Mouse (Mus musculus): ENCODE measurements around the gene Pnpla8. TPM values are rescaled to one million over a fixed set of nuclear protein-coding genes. Genes with fewer than 3 reads are reported as not detected.
"Not testable (repeated sequence)": the region's sequence is repeated elsewhere in the genome, so short reads cannot be mapped to it uniquely, and the experiment has no call there.

The Pnpla8 gene
- polyA plus RNA-seq, 1 experiment from 2014 or later: 49.1 TPM

GRCm38 (mm10) chr12:44269311-44269831, 48.2 kb downstream of the Pnpla8 start:
- DNase-seq (ENCODE audit: low spot score): peak; percentile 82

GRCm38 (mm10) chr12:44274125-44274835, 53.1 kb downstream of the Pnpla8 start:
- DNase-seq (ENCODE audit: low spot score): no peak

DNA sequence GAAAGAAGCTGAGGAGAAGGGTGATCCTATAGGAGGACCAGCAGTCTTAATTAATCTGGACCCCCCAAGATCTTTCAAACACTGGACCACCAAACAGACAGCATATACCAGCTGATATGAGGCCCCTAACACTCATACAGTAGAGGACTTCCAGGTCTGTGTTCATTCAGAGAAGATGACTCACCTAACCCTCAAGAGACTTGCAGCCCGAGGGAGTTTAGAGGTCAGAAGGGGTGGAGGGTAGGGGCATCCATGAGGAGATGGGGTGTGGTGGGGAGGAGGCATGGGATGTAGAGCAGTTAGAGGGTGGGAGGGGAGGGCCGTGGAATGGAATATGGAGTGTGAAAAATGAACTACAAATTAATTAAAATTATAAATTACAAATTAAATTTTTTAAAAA, 59.0 kb downstream of the Pnpla8 start:
- not testable (repeated sequence) for DNase-seq (ENCODE audit: low spot score)

DNA sequence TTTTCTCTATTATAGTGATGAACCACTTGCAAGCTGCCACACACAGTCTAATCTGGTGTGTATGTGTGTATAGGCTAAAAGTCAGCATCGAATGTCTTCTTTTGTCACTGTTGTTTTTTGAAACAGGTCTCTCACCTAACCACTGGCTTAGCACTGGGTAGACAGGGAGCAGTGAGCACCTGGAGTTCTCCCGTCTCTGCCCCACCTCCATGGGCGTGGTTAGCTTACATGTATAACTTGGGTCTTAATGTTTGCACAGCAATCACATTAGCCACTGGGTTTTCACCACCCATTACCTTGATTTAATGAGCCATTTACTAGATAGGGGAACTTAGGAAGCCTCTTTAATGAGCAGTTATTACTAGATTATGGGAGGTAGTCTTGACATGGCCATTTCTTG, 60.4 kb downstream of the Pnpla8 start:
- DNase-seq (ENCODE audit: low spot score): no peak

GRCm38 (mm10) chr12:44283378-44283777, 62.2 kb downstream of the Pnpla8 start:
- DNase-seq (ENCODE audit: low spot score): no peak

DNA sequence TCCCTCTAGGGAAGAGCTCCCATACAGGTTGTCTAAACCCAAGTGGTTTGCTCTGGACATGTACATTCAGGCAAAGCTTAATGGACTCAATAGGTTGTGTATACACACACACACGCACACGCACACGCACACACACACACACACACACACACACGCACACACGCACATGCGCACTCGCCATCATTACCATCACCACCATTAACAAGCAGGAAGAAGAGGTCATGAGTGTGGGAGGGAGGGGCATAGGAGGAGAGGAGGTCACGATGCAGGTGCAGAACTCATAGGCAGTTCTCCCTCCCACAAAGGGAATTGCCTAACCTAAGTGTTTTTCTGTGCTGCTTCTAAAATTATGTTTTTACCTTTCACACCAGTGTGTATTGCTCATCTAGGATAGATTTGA, 65.8 kb downstream of the Pnpla8 start:
- DNase-seq (ENCODE audit: low spot score): no peak

DNA sequence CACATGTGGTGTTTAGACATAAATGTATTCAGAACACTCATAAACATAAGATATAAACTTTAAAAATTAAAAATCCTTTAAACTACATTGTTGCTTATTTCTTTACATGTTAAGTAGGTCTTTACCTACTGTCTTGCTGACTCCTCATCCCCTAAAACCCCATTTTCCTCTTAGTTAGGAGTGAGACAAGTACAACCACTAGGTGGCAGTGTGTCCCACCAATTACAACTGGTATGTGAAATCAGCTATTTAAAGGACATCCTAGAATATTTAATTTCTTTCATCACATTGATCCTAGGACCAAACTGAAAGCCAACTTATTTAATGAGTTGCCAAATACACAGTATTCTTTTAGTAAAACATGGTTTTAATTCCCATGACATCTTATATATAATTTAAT, 71.1 kb downstream of the Pnpla8 start:
- peak; percentile 63 for DNase-seq (ENCODE audit: low spot score)

DNA sequence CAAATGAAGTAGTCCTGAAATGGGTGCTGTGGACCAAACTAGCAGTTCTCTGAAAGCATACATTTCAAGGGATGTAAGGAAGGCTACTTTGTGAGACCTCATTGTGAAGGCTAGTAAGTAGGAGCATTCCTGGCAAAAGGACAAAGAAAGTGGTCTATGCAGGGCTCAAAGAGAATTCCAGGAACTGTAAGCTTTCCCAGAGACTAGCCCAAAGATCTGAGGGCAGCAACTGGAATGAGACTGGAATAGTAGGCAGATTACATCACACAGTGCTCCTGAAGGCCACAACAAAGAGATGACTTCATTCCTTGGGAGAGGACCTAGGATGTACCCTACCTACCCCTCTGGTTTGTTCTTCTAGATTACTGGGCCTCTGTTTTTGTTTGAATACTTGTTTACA, 79.6 kb downstream of the Pnpla8 start:
- DNase-seq (ENCODE audit: low spot score): no peak

DNA sequence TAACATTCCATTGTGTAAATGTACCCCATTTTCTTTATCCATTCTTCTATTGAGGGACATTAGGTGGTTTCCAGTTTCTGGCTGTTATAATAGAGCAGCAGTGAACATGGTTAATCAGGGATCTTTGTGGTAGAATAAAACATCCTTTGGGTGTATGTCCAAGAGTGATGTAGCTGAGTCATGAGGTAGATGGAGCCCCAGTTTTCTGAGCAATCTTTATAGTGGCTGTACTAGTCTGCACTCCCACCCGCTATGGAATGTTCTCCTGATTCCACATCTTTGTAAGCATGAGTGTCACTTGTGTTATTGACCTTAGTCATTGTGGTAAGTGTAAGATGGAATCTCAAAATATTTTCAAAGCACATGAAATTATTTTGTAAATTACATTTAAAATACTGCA, 82.8 kb downstream of the Pnpla8 start:
- no peak for DNase-seq (ENCODE audit: low spot score)

- DNase-seq (ENCODE audit: low spot score): no peak
Observed at GRCm38 (mm10) chr12:44304869-44305268, 83.7 kb downstream of the Pnpla8 start.

- no peak for DNase-seq (ENCODE audit: low spot score)
Observed at GRCm38 (mm10) chr12:44308221-44308620, 87.1 kb downstream of the Pnpla8 start.

DNA sequence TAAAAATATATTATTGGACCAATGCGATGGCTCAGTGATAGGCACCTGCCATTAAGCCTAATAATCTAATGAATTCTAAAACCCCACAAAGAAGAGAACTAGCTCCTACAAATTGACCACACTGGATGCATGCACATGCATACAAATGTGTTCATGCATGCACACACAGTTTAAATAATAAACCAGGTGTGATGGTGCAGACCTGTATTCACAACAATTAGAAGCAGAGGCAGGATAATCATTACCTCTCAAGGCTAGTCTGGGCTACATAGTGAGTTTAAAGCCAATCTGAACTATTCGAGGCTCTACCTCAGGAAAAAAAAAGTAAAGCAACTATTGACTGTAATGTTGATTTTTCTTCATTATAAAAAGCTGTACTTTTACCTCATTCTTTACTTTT, 94.0 kb downstream of the Pnpla8 start:
- no peak for DNase-seq (ENCODE audit: low spot score)

DNA sequence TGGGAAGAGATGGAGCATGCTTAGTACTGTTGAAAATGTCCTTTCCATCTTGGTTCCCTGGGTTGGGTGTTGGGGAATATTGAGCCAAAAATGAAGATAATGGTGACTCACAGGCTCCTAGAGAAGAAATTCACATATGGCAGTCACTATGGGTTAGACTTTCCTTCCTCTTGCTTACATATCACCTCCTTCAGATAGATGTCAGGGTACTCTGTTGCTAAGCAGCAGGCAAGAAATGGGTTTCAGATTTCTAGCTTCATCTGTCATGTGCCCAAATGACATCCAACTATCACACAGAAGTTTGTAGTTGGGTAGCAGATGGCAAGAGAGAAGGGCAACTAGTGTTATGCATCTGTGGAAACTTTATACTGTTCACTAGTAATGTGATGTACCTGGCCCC, 103.9 kb downstream of the Pnpla8 start:
- no peak for DNase-seq (ENCODE audit: low spot score)

DNA sequence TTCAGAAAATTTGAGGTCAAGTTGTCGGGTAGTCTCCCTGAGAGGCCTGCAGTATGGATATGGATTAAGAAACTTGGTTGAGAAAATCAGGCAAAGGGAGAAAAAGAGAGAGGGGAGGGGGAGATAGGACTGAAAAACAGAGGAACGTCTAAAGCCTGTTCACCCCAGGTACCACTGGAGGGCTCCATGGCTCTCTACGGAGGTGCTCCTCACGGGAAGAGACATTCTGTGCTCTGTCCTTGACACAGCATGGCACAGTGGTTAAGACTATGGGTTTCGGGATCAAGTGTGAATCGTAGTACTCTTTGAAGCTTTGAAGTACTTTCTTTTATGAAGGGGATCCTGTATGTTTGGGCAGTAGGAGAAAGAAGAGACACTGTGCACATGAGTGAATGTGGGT, 106.3 kb downstream of the Pnpla8 start:
- no peak for DNase-seq (ENCODE audit: low spot score)

GRCm38 (mm10) chr12:44328381-44329315, 107.5 kb downstream of the Pnpla8 start, which contains the start of gene Nrcam:
Gene Nrcam (plus strand): TSS chr12:44328885.
- DNase-seq (ENCODE audit: low spot score): peak; percentile 13

DNA sequence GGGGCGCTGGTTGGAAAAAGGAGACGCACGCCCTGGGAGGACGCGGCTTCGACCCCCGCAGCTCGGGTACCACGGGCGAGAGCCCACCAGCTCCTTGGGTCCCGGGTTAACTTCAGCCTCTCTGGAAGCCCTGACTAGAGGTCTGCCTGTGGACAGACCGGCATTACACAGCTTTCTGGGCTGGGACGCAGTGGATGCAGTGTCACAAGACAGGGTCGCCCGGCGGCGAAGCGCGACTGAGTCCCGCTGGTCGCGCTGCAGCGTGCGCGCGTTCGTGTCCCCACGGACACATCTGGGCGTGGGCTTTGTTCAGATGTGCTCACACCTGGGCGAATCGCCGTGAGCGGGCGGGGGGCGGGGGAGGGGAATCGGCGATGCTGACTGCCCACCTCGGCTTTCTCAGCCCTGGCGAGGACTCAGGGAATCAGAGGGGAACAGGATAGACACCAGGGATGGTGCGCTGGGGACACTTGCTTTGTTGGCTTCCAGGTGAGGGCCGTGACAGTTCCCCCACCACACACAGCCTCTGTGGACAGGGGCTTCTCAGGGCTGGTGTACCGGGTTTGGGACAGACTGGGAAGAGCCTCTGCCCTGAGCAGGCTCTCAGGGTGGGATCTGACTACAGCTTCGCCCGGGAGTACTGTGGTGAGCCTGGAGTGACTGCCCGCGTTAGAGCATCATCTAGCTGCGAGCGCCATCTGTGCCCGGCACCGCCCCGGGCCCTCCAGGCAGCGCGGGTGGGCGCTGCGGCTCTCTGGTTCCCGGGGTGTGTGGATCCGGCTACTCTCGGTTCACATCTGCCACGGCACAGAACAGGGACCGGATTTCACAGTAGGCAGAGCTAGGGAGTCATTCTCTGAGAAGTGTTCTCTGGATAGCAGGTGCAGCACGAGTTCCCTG, 108.4 kb downstream of the Pnpla8 start:
- DNase-seq (ENCODE audit: low spot score): no peak

GRCm38 (mm10) chr12:44330216-44330719, 109.1 kb downstream of the Pnpla8 start:
- no peak for DNase-seq (ENCODE audit: low spot score)

- DNase-seq (ENCODE audit: low spot score): no peak
Observed at GRCm38 (mm10) chr12:44337136-44337640, 116.0 kb downstream of the Pnpla8 start.

DNA sequence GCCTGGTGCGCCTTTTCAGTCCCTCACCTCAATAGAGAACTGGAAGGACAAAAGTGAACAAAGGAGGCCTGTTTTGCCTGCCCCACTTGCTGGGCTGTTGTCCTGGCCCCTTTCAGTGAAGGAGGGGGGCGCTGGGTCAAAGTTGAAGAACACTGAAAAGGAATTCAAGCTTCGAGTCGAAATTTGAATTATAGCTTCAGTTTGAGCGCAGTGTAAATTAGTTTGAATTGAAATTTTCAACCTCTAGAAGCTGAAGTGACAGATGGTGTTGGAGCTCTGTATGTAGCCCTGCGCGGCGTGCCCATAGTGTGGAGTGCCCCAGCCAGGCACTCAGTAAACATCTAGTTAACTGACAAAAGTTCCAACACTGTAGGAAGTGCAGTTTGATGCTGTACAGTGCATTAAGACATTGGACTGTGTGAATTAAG, 117.0 kb downstream of the Pnpla8 start:
- no peak for DNase-seq (ENCODE audit: low spot score)

DNA sequence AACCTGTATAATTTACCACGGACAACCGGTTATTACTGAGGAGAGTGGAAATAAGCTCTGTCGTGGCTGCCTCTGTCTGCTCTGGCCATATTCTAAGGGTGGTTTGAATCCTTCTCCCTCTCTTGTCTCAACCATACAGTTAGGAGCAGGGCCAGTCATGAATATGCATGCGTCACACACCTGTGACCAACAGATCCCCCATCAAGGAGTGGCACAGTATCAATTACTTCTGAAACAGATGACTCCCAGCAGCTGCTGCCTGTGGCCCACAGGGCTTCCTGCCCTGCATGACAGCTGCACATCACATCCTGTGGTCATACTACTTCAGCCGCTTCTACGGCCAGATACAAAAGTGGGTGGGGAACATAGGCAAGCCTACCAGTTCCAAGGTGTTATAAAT, 122.9 kb downstream of the Pnpla8 start:
- DNase-seq (ENCODE audit: low spot score): no peak

DNA sequence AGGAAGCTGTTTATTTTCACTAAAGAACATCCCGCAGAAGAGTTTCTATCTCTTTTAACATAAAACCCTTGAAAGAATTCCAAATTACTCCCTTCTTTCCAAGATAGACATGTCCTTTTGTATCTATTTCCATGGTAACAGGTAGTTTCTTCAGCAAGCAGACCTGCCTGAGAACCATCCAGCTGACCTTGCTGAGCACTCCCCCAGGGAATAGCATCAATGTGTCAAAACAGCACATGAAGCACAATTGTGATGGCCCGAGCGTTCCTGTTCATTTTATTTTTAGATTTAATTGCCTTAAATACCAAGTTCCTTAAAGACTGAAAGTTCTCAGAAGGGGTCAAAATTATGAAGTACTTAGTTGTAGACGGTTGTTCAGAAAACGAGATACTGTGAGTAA, 124.1 kb downstream of the Pnpla8 start:
- no peak for DNase-seq (ENCODE audit: low spot score)
